ENCODE assay signal across 19 mouse cellular contexts in genomic region chr15:95897653-95898052, GRCm38 (mm10).
A peak's percentile ranks its signal among the peaks of the same experiment; 100 is the strongest.
DNase-seq lines count a peak whose midpoint lies in the region; ATAC-seq and TF ChIP-seq lines count a peak whose summit lies in the region.
"Had no signal": no experiment of that assay in that cellular context is flagged by ENCODE, and none has a peak within 500 bp of the region (broad histone marks: within the 10 kb centered on the region; RNA-seq: fewer than 3 reads in every experiment).

No protein-coding gene starts in this region.

- 0 out of 2 replicates have a peak overlapping the region, but pooled peaks have one; percentile 50 for H3K9ac ChIP-seq in liver, adult 2 months (ENCODE audit: low read depth, low read length)
- H3K9ac ChIP-seq in liver, embryonic 11.5 days (ENCODE audit: low read depth, low read length) = no peak overlapping the region
- H3K9ac ChIP-seq in liver, embryonic 13.5 days = no peak overlapping the region
- H3K9ac ChIP-seq in liver, postnatal 0 days (replicated peaks) = no peak overlapping the region
- H3K9ac ChIP-seq: embryonic facial prominence, embryonic 12.5 days; forebrain, embryonic 13.5 days; forebrain, embryonic 15.5 days; forebrain, postnatal 0 days had no signal

- TF ChIP-seq EP300 in liver, postnatal 0 days (IDR thresholded peaks at IDR 0.05; ENCODE audit: low read depth) = peak; percentile 62; the same call in 1 of the 2 replicates

- H3K79me2 ChIP-seq in liver, adult 2 months (ENCODE audit: control insufficient read depth, insufficient read depth, low read length) = no peaks in the 10 kb centered on the region

- H3K4me3 ChIP-seq in liver, adult 2 months (ENCODE audit: insufficient read depth, low read depth, low read length) = peak overlapping the region; percentile 32; the same call in 1 of the 2 replicates
- no peak overlapping the region for H3K4me3 ChIP-seq in liver, embryonic 11.5 days (ENCODE audit: low read depth, low read length)
- no peak overlapping the region for H3K4me3 ChIP-seq in liver, embryonic 13.5 days (replicated peaks)
- no peak overlapping the region for H3K4me3 ChIP-seq in liver, postnatal 0 days (ENCODE audit: low read depth, low read length)
- H3K4me3 ChIP-seq in lung, adult 2 months (replicated peaks; ENCODE audit: extremely low read depth, low read depth, low read length) = no peak overlapping the region
- H3K4me3 ChIP-seq: embryonic facial prominence, embryonic 10.5 days; embryonic facial prominence, embryonic 12.5 days; forebrain, embryonic 13.5 days; forebrain, embryonic 15.5 days had no signal

- peak overlapping the region; percentile 32 for H3K27ac ChIP-seq in liver, adult 2 months (replicated peaks; ENCODE audit: insufficient read depth, low read depth, low read length)
- no peak overlapping the region for H3K27ac ChIP-seq in liver, embryonic 11.5 days (ENCODE audit: low read depth, low read length)
- H3K27ac ChIP-seq in liver, embryonic 13.5 days = peak overlapping the region; percentile 56
- peak overlapping the region; percentile 70 for H3K27ac ChIP-seq in liver, postnatal 0 days (ENCODE audit: low read depth)
- H3K27ac ChIP-seq: embryonic facial prominence, embryonic 10.5 days; embryonic facial prominence, embryonic 12.5 days; forebrain, embryonic 13.5 days; forebrain, embryonic 15.5 days had no signal

- peak; percentile 94 for DNase-seq in liver, adult 2 months (ENCODE audit: extremely low read depth, low read depth, low spot score)
- DNase-seq in liver, embryonic 11.5 days (ENCODE audit: low spot score) = no peak
- DNase-seq in liver, embryonic 13.5 days = no peak
- DNase-seq in liver, postnatal 0 days = no peak
- no peak for DNase-seq in lung, adult 2 months
- DNase-seq: adrenal gland, adult 2 months; adrenal gland, postnatal 10 days; adrenal gland, postnatal 25 days; cerebellum, adult 11 months; cerebellum, adult 18-20 months; cerebellum, adult 8-10 months; cerebellum, adult 9-11 months; cerebellum, postnatal 14 days; cerebellum, postnatal 36 days; forebrain, postnatal 0 days had no signal

- no peak for ATAC-seq in liver, embryonic 11.5 days (replicated peaks; ENCODE audit: low FRiP score)
- no peak for ATAC-seq in liver, embryonic 13.5 days (ENCODE audit: low read depth)
- peak; percentile 76 for ATAC-seq in liver, postnatal 0 days
- ATAC-seq: forebrain, embryonic 13.5 days; forebrain, embryonic 15.5 days; forebrain, postnatal 0 days had no signal

- peaks cover 9% of the 10 kb centered on the region; the same call in 1 of the 2 replicates for H3K4me1 ChIP-seq in liver, adult 2 months (ENCODE audit: control insufficient read depth, insufficient read depth, low read length)
- H3K4me1 ChIP-seq in liver, embryonic 11.5 days (replicated peaks; ENCODE audit: control insufficient read depth, insufficient read depth, low read length) = peaks cover 7% of the 10 kb centered on the region
- H3K4me1 ChIP-seq in liver, embryonic 13.5 days (replicated peaks) = peaks cover 25% of the 10 kb centered on the region
- H3K4me1 ChIP-seq in liver, postnatal 0 days (ENCODE audit: insufficient read depth) = peaks cover 11% of the 10 kb centered on the region
- no peaks in the 10 kb centered on the region for H3K4me1 ChIP-seq in lung, adult 2 months (ENCODE audit: control insufficient read depth, insufficient read depth, low read length)

- H3K9me3 ChIP-seq in liver, embryonic 11.5 days (ENCODE audit: control insufficient read depth, low read length) = no peaks in the 10 kb centered on the region
- H3K9me3 ChIP-seq in liver, embryonic 13.5 days (replicated peaks) = no peaks in the 10 kb centered on the region
- H3K9me3 ChIP-seq in liver, postnatal 0 days (ENCODE audit: low read length) = no peaks in the 10 kb centered on the region
- H3K9me3 ChIP-seq: embryonic facial prominence, embryonic 10.5 days; embryonic facial prominence, embryonic 12.5 days; forebrain, embryonic 13.5 days; forebrain, embryonic 15.5 days had no signal

- no peak for TF ChIP-seq CTCF in liver, adult 2 months (IDR thresholded peaks at IDR 0.05; ENCODE audit: low read depth, low read length)
- TF ChIP-seq CTCF in liver, postnatal 0 days (IDR thresholded peaks at IDR 0.05; ENCODE audit: low read depth) = no peak
- no peak for TF ChIP-seq CTCF in lung, adult 2 months (IDR thresholded peaks at IDR 0.05; ENCODE audit: insufficient read depth, low read length)

- no peak for TF ChIP-seq POLR2A in liver, adult 2 months (IDR thresholded peaks at IDR 0.05; ENCODE audit: extremely low read depth, insufficient read depth, low read length)
- no peak for TF ChIP-seq POLR2A in lung, adult 2 months (IDR thresholded peaks at IDR 0.05; ENCODE audit: borderline replicate concordance, extremely low read depth, low read depth, low read length)

- whole genome bisulfite sequencing in liver, adult 2 months = 27% methylated on average over 12 of the region's 12 CpGs
- 72% methylated on average over 12 of the region's 12 CpGs for WGBS in liver, embryonic 11.5 days
- WGBS in liver, embryonic 13.5 days (ENCODE audit: insufficient replicate concordance) = 71% methylated on average over 12 of the region's 12 CpGs
- 63% methylated on average over 12 of the region's 12 CpGs for WGBS in liver, postnatal 0 days (ENCODE audit: insufficient replicate concordance)
- 73% methylated on average over 12 of the region's 12 CpGs for WGBS in lung, adult 2 months

- no peak overlapping the region for H3K4me2 ChIP-seq in liver, embryonic 11.5 days
- H3K4me2 ChIP-seq in liver, embryonic 13.5 days = no peak overlapping the region
- peak overlapping the region; percentile 37 for H3K4me2 ChIP-seq in liver, postnatal 0 days (ENCODE audit: low read depth, low read length)
- H3K4me2 ChIP-seq: embryonic facial prominence, embryonic 12.5 days; forebrain, embryonic 13.5 days; forebrain, embryonic 15.5 days had no signal

- no peaks in the 10 kb centered on the region for H3K36me3 ChIP-seq in liver, adult 2 months (ENCODE audit: control insufficient read depth, insufficient read depth, low read length)
- 0 out of 2 replicates have a peak, but pooled peaks cover 3% of the 10 kb centered on the region for H3K36me3 ChIP-seq in liver, embryonic 11.5 days (ENCODE audit: control insufficient read depth, insufficient read depth, low read length)
- H3K36me3 ChIP-seq in liver, embryonic 13.5 days = no peaks in the 10 kb centered on the region
- 0 out of 2 replicates have a peak, but pooled peaks cover 2% of the 10 kb centered on the region for H3K36me3 ChIP-seq in liver, postnatal 0 days (replicated peaks; ENCODE audit: insufficient read depth, low read length)
- H3K36me3 ChIP-seq: forebrain, embryonic 15.5 days had no signal

- no peaks in the 10 kb centered on the region for H3K27me3 ChIP-seq in liver, adult 2 months (ENCODE audit: control insufficient read depth, insufficient read depth, low read length)
- H3K27me3 ChIP-seq in liver, embryonic 11.5 days (replicated peaks; ENCODE audit: control insufficient read depth, insufficient read depth, low read length) = no peaks in the 10 kb centered on the region
- H3K27me3 ChIP-seq in liver, embryonic 13.5 days = no peaks in the 10 kb centered on the region
- no peaks in the 10 kb centered on the region for H3K27me3 ChIP-seq in liver, postnatal 0 days (ENCODE audit: insufficient read depth, low read length)
- H3K27me3 ChIP-seq: embryonic facial prominence, embryonic 12.5 days; forebrain, embryonic 13.5 days; forebrain, embryonic 15.5 days had no signal
